Mouse (Mus musculus) heart, postnatal 0 days (tissue): ENCODE measurements around the gene Ltc4s. TPM values are rescaled to one million over a fixed set of nuclear protein-coding genes. Genes with fewer than 3 reads are reported as not detected.

ENCODE experiments used
- ATAC-seq: fragments of 200-750 bp; cut with Nextera tagmentation; 2 replicates; pipeline ENCODE4 v1.8.0; 2017; ENCODE audit warnings: low read depth, moderate number of reproducible peaks, moderate library complexity; ENCODE audit not compliant: insufficient read depth
- DNase-seq: peaks from one replicate; pipeline ENCODE4 v3.0.0-alpha.2; 2016; ENCODE audit warnings: low spot score
- H3K27ac ChIP-seq: fragments of 300-500 bp; sonication (generic); 2 replicates; pipeline ENCODE4 v1.5.1; 2014; ENCODE audit warnings: low read depth, mild to moderate bottlenecking
- H3K27me3 ChIP-seq: fragments of 300-500 bp; sonication (generic); 2 replicates; pipeline ENCODE4 v1.6.1; 2014; ENCODE audit warnings: low read length, mixed read lengths; ENCODE audit not compliant: control insufficient read depth, insufficient read depth
- H3K36me3 ChIP-seq: fragments of 300-500 bp; sonication (generic); replicated peaks from 2 replicates; pipeline ENCODE4 v1.6.1; 2014; ENCODE audit warnings: low read length, mixed read lengths; ENCODE audit not compliant: control insufficient read depth, insufficient read depth
- H3K4me1 ChIP-seq: fragments of 300-500 bp; sonication (generic); 2 replicates; pipeline ENCODE4 v1.6.1; 2014; ENCODE audit warnings: antibody characterized with exemption; ENCODE audit not compliant: control insufficient read depth, insufficient read depth
- H3K4me2 ChIP-seq: fragments of 300-500 bp; sonication (generic); 2 replicates; pipeline ENCODE4 v1.6.1; 2014; ENCODE audit warnings: low read depth, mild to moderate bottlenecking, low read length, moderate library complexity
- H3K4me3 ChIP-seq: fragments of 300-500 bp; sonication (generic); 2 replicates; pipeline ENCODE4 v1.5.1; 2014; ENCODE audit warnings: low read depth, low read length
- H3K9ac ChIP-seq: fragments of 300-500 bp; sonication (generic); replicated peaks from 2 replicates; pipeline ENCODE4 v1.6.1; 2014; ENCODE audit warnings: low read depth, low read length, mixed read lengths
- H3K9me3 ChIP-seq: fragments of 300-500 bp; sonication (generic); replicated peaks from 2 replicates; pipeline ENCODE4 v1.6.1; 2016; ENCODE audit warnings: low read length; ENCODE audit not compliant: control insufficient read depth
- CTCF ChIP-seq: IDR thresholded peaks from 2 replicates; pipeline ENCODE4 v1.5.1; 2016; ENCODE audit warnings: antibody characterized with exemption, control low read depth, low read depth
- EP300 ChIP-seq: IDR thresholded peaks from 2 replicates; pipeline ENCODE4 v1.6.1; 2016; ENCODE audit warnings: antibody characterized with exemption, low read depth
- WGBS: fragments of 180-500 bp; shearing (Covaris S2); extraction: QIAGEN DNeasy Blood & Tissue Kit; methylation state at CpG from one replicate; pipeline ENCODE4 v1.1.7; 2014; 5-methylcytosine and 5-hydroxymethylcytosine counted together
- microRNA-seq: library from miRNA; unstranded; fragments of <30 nt; microRNA quantifications from one replicate; pipeline ENCODE4, GENCODE M21; 2016
- polyA plus RNA-seq: library from polyadenylated mRNA; unstranded; fragments of >200 nt; fragmentation: Nextera tagmentation; extraction: Ambion mirVana; gene quantifications from 2 replicates; pipeline ENCODE4 v1.2.1, GENCODE M21; 2015
- total RNA-seq: library from RNA; depleted of rRNA; stranded (reverse); fragments of >200 nt; gene quantifications from 2 replicates; pipeline ENCODE4 v1.2.3, GENCODE M21; 2014; ENCODE audit warnings: low replicate concordance; rRNA removed

The Ltc4s gene
- total and polyA plus RNA-seq, 2 experiments from 2014 or later, result 2.2 TPM; not detected in 1

GRCm38 (mm10) chr11:50194793-50195192 is 43.6 kb downstream of the Ltc4s start:
- H3K4me1 ChIP-seq, result no peaks in the 10 kb centered on the region
- TF ChIP-seq EP300, result no peak
- no peak for TF ChIP-seq CTCF
- H3K36me3 ChIP-seq, result peaks cover 26% of the 10 kb centered on the region
- H3K9me3 ChIP-seq, result no peaks in the 10 kb centered on the region
- H3K9ac ChIP-seq, result no peak overlapping the region
- no peak for DNase-seq
- no peak overlapping the region for H3K4me3 ChIP-seq
- WGBS, result 68% methylated on average over 4 of the region's 4 CpGs
- H3K4me2 ChIP-seq, result no peak overlapping the region
- H3K27me3 ChIP-seq, result no peaks in the 10 kb centered on the region
- no peak overlapping the region for H3K27ac ChIP-seq
- no peak for ATAC-seq

GRCm38 (mm10) chr11:50194070-50194469 is 44.3 kb downstream of the Ltc4s start:
- no peak overlapping the region for H3K4me2 ChIP-seq
- 75% methylated on average over 7 of the region's 7 CpGs for WGBS
- no peak for TF ChIP-seq EP300
- no peak for TF ChIP-seq CTCF
- ATAC-seq, result no peak
- H3K27me3 ChIP-seq, result no peaks in the 10 kb centered on the region
- H3K9me3 ChIP-seq, result no peaks in the 10 kb centered on the region
- H3K27ac ChIP-seq, result no peak overlapping the region
- no peak for DNase-seq
- no peak overlapping the region for H3K9ac ChIP-seq
- H3K4me1 ChIP-seq, result no peaks in the 10 kb centered on the region
- no peak overlapping the region for H3K4me3 ChIP-seq
- H3K36me3 ChIP-seq, result peaks cover 19% of the 10 kb centered on the region

- no peak overlapping the region for H3K9ac ChIP-seq
- no peak for ATAC-seq
- no peaks in the 10 kb centered on the region for H3K4me1 ChIP-seq
- peaks cover 5% of the 10 kb centered on the region for H3K36me3 ChIP-seq
- no peak overlapping the region for H3K4me2 ChIP-seq
- TF ChIP-seq EP300 (no peak), CTCF (no peak)
- WGBS, result 80% methylated on average over 3 of the region's 3 CpGs
- no peaks in the 10 kb centered on the region for H3K9me3 ChIP-seq
- no peak overlapping the region for H3K27ac ChIP-seq
- H3K27me3 ChIP-seq, result no peaks in the 10 kb centered on the region
- no peak overlapping the region for H3K4me3 ChIP-seq
- DNase-seq, result no peak
These were observed 46.1 kb downstream of the Ltc4s start for GRCm38 (mm10) chr11:50192278-50192677.

- no peaks in the 10 kb centered on the region for H3K27me3 ChIP-seq
- H3K27ac ChIP-seq, result no peak overlapping the region
- H3K4me3 ChIP-seq, result no peak overlapping the region
- no peak for TF ChIP-seq EP300
- no peak for TF ChIP-seq CTCF
- H3K4me2 ChIP-seq, result no peak overlapping the region
- no peaks in the 10 kb centered on the region for H3K4me1 ChIP-seq
- WGBS, result 60% methylated on average over 4 of the region's 4 CpGs
- no peaks in the 10 kb centered on the region for H3K36me3 ChIP-seq
- no peak overlapping the region for H3K9ac ChIP-seq
- ATAC-seq (no peak), DNase-seq (no peak)
- no peaks in the 10 kb centered on the region for H3K9me3 ChIP-seq
These were observed 48.1 kb downstream of the Ltc4s start for GRCm38 (mm10) chr11:50190362-50190761.

- Histone ChIP-seq H3K9me3 (no peaks in the 10 kb centered on the region), H3K36me3 (no peaks in the 10 kb centered on the region), H3K4me3 (no peak overlapping the region), H3K27me3 (no peaks in the 10 kb centered on the region), H3K27ac (no peak overlapping the region), H3K4me2 (no peak overlapping the region), H3K9ac (no peak overlapping the region), H3K4me1 (no peaks in the 10 kb centered on the region)
- DNase-seq (no peak), ATAC-seq (no peak)
- WGBS, result 68% methylated on average over 7 of the region's 7 CpGs
- no peak for TF ChIP-seq EP300
- TF ChIP-seq CTCF, result no peak
These were observed 49.7 kb downstream of the Ltc4s start for GRCm38 (mm10) chr11:50188682-50189081.

Small RNAs within 50 kb of the gene (microRNA-seq; reads per million reads assigned to microRNA genes)
- gene Mir6919, result 0.71 reads per million

Other genes with a start within 250 kb of the Ltc4s start
- 32.7 and 47.6 TPM in 2 replicates for gene Rnf130, start 213.3 kb downstream of the Ltc4s start, total RNA-seq
- gene Rnf130, start 213.3 kb downstream of the Ltc4s start, polyA plus RNA-seq, result 42.3 and 46.1 TPM in 2 replicates
- gene Tbc1d9b, start 107.2 kb downstream of the Ltc4s start, total RNA-seq, result 37.6 and 49.0 TPM in 2 replicates
- gene Tbc1d9b, start 107.2 kb downstream of the Ltc4s start, polyA plus RNA-seq, result 18.2 and 18.4 TPM in 2 replicates
- 6.3 and 18.6 TPM in 2 replicates for gene Mrnip, start 64.2 kb downstream of the Ltc4s start, total RNA-seq
- 7.7 and 7.9 TPM in 2 replicates for gene Mrnip, start 64.2 kb downstream of the Ltc4s start, polyA plus RNA-seq
- 236 and 249 TPM in 2 replicates for gene Sqstm1, start 27.8 kb downstream of the Ltc4s start, total RNA-seq
- gene Sqstm1, start 27.8 kb downstream of the Ltc4s start, polyA plus RNA-seq, result 244 and 267 TPM in 2 replicates
- gene Mgat4b, start 27.7 kb downstream of the Ltc4s start, total RNA-seq, result 69.2 and 90.6 TPM in 2 replicates
- 39.4 and 39.6 TPM in 2 replicates for gene Mgat4b, start 27.7 kb downstream of the Ltc4s start, polyA plus RNA-seq
- 10.4 and 18.2 TPM in 2 replicates for gene Maml1, start 53.7 kb upstream of the Ltc4s start, total RNA-seq
- gene Maml1, start 53.7 kb upstream of the Ltc4s start, polyA plus RNA-seq, result 1.9 and 2.2 TPM in 2 replicates
- 120 and 167 TPM in 2 replicates for gene Canx, start 87.1 kb upstream of the Ltc4s start, total RNA-seq
- 159 and 168 TPM in 2 replicates for gene Canx, start 87.1 kb upstream of the Ltc4s start, polyA plus RNA-seq
- not detected in 2 replicates for gene Cby3, start 115.8 kb upstream of the Ltc4s start, total RNA-seq
- 0.18 TPM in 1 of 2 replicates, not detected in the other for gene Cby3, start 115.8 kb upstream of the Ltc4s start, polyA plus RNA-seq
- 75.1 and 76.4 TPM in 2 replicates for gene Hnrnph1, start 138.4 kb upstream of the Ltc4s start, total RNA-seq
- 106 and 117 TPM in 2 replicates for gene Hnrnph1, start 138.4 kb upstream of the Ltc4s start, polyA plus RNA-seq
- 22.8 and 24.9 TPM in 2 replicates for gene Rufy1, start 192.5 kb upstream of the Ltc4s start, total RNA-seq
- gene Rufy1, start 192.5 kb upstream of the Ltc4s start, polyA plus RNA-seq, result 29.2 and 29.8 TPM in 2 replicates